In genomic region chr15:10865109-10865508, GRCm38 (mm10) we compare ENCODE assay signal across 30 mouse cellular contexts.
A peak's percentile ranks its signal among the peaks of the same experiment; 100 is the strongest.
DNase-seq lines count a peak whose midpoint lies in the region; ATAC-seq and TF ChIP-seq lines count a peak whose summit lies in the region.
"Had no signal": no experiment of that assay in that cellular context is flagged by ENCODE, and none has a peak within 500 bp of the region (broad histone marks: within the 10 kb centered on the region; RNA-seq: fewer than 3 reads in every experiment).

No protein-coding gene starts in this region.

- no peak overlapping the region for H3K4me3 ChIP-seq in heart, adult 2 months
- H3K4me3 ChIP-seq in neural tube, embryonic 15.5 days (replicated peaks) = no peak overlapping the region
- H3K4me3 ChIP-seq: embryonic facial prominence, embryonic 15.5 days; erythroblast, embryonic 14.5 days; forebrain, embryonic 12.5 days; forebrain, embryonic 15.5 days; heart, embryonic 12.5 days; heart, embryonic 15.5 days; hindbrain, embryonic 10.5 days; hindbrain, embryonic 13.5 days had no signal

- H3K27ac ChIP-seq in heart, adult 2 months = no peak overlapping the region
- no peak overlapping the region for H3K27ac ChIP-seq in neural tube, embryonic 15.5 days (replicated peaks)
- H3K27ac ChIP-seq: embryonic facial prominence, embryonic 15.5 days; forebrain, embryonic 12.5 days; forebrain, embryonic 15.5 days; hindbrain, embryonic 10.5 days; hindbrain, embryonic 13.5 days had no signal

- H3K36me3 ChIP-seq in heart, adult 2 months (ENCODE audit: control insufficient read depth, insufficient read depth, low read length) = no peaks in the 10 kb centered on the region
- H3K36me3 ChIP-seq in neural tube, embryonic 15.5 days = no peaks in the 10 kb centered on the region
- H3K36me3 ChIP-seq: embryonic facial prominence, embryonic 15.5 days; forebrain, embryonic 12.5 days; forebrain, embryonic 15.5 days; G1E; heart, embryonic 12.5 days; heart, embryonic 15.5 days; hindbrain, embryonic 10.5 days; hindbrain, embryonic 13.5 days had no signal

- ATAC-seq in neural tube, embryonic 15.5 days (ENCODE audit: low FRiP score) = no peak
- ATAC-seq: forebrain, embryonic 15.5 days; hindbrain, embryonic 16.5 days had no signal

- no peak overlapping the region for H3K4me2 ChIP-seq in neural tube, embryonic 15.5 days
- H3K4me2 ChIP-seq: embryonic facial prominence, embryonic 15.5 days; forebrain, embryonic 12.5 days; forebrain, embryonic 15.5 days; heart, embryonic 12.5 days; heart, embryonic 15.5 days; hindbrain, embryonic 13.5 days had no signal

- no peak for TF ChIP-seq EP300 in heart, adult 2 months (IDR thresholded peaks at IDR 0.05; ENCODE audit: insufficient read depth, low read depth, low read length)

- no peak overlapping the region for H3K9ac ChIP-seq in heart, adult 2 months (ENCODE audit: low read depth, low read length)
- H3K9ac ChIP-seq in neural tube, embryonic 15.5 days (replicated peaks) = no peak overlapping the region
- H3K9ac ChIP-seq: embryonic facial prominence, embryonic 15.5 days; forebrain, embryonic 12.5 days; forebrain, embryonic 15.5 days; heart, embryonic 12.5 days; heart, embryonic 15.5 days; hindbrain, embryonic 13.5 days had no signal

- no peaks in the 10 kb centered on the region for H3K9me3 ChIP-seq in neural tube, embryonic 15.5 days (replicated peaks)
- H3K9me3 ChIP-seq: embryonic facial prominence, embryonic 15.5 days; forebrain, embryonic 12.5 days; forebrain, embryonic 15.5 days; G1E; heart, embryonic 12.5 days; heart, embryonic 15.5 days; hindbrain, embryonic 10.5 days; hindbrain, embryonic 13.5 days had no signal

- WGBS in heart, adult 2 months = 59% methylated on average over 5 of the region's 5 CpGs
- WGBS in neural tube, embryonic 15.5 days = 87% methylated on average over 5 of the region's 5 CpGs

- no peak for TF ChIP-seq CTCF in heart, adult 2 months (IDR thresholded peaks at IDR 0.05)

- intact Hi-C loops in heart, adult 2 months (cut with DNase I) = loop anchor here (5.0 kb wide), 1 partner anchor 33 kb away; no protein-coding TSS in a partner anchor

- H3K4me1 ChIP-seq in heart, adult 2 months (ENCODE audit: control insufficient read depth, insufficient read depth, low read length) = peaks cover 9% of the 10 kb centered on the region
- no peaks in the 10 kb centered on the region for H3K4me1 ChIP-seq in neural tube, embryonic 15.5 days
- H3K4me1 ChIP-seq: forebrain, embryonic 12.5 days; hindbrain, embryonic 13.5 days had no signal

- no peaks in the 10 kb centered on the region for H3K27me3 ChIP-seq in heart, adult 2 months (ENCODE audit: control insufficient read depth, insufficient read depth, low read length)
- no peaks in the 10 kb centered on the region for H3K27me3 ChIP-seq in neural tube, embryonic 15.5 days (replicated peaks)
- H3K27me3 ChIP-seq: CH12.LX; embryonic facial prominence, embryonic 15.5 days; forebrain, embryonic 12.5 days; forebrain, embryonic 15.5 days; heart, embryonic 12.5 days; heart, embryonic 15.5 days; hindbrain, embryonic 13.5 days; Patski had no signal

- peak; percentile 86 for DNase-seq in heart, adult 11 months
- no peak for DNase-seq in heart, adult 2 months
- DNase-seq in lung, adult 18-20 months = peak; percentile 9 to 30
- no peak for DNase-seq in lung, postnatal 25 days (ENCODE audit: low spot score)
- peak; percentile 6 for DNase-seq in neural tube, embryonic 10.5 days (ENCODE audit: extremely low spot score, low spot score)
- DNase-seq in lung, postnatal 36 days = peak; percentile 35
- DNase-seq in embryo, embryonic 9.5 days (ENCODE audit: extremely low spot score) = no peak
- DNase-seq: adrenal gland, postnatal 10 days; adrenal gland, postnatal 36 days; B cell, adult 2 months; cerebellum, adult 18-20 months; cerebellum, adult 9-11 months; cerebellum, postnatal 25 days; gastrocnemius, postnatal 10 days; gastrocnemius, postnatal 36 days; heart, postnatal 10 days; heart, postnatal 36 days had no signal

- H3K79me2 ChIP-seq in heart, adult 2 months (replicated peaks; ENCODE audit: control insufficient read depth, insufficient read depth, low read length) = no peaks in the 10 kb centered on the region

- no peak for TF ChIP-seq POLR2A in heart, adult 2 months (IDR thresholded peaks at IDR 0.05; ENCODE audit: insufficient read depth, low read depth, low read length)

Comparison
In these comparisons a context has a peak if more than half of its experiments do, and no peak if none do; other contexts are left out.
1. DNase-seq: peak in heart, adult 11 months (single experiment), lung, adult 18-20 months (2 of 2), neural tube, embryonic 10.5 days (single experiment) and lung, postnatal 36 days (single experiment); none in heart, adult 2 months (0 of 2), lung, postnatal 25 days (single experiment) and embryo, embryonic 9.5 days (single experiment).